Mouse (Mus musculus): ENCODE measurements at regions not wholly inside any gene's neighbourhood (a gene's known extent, or its start where the extent isn't known, plus 50 kb on each side); places are given as distances from the start of the nearest gene placed in this dataset.

- TF ChIP-seq CTCF (IDR thresholded peaks at IDR 0.05; ENCODE audit: borderline replicate concordance, control insufficient read depth, extremely low read depth, insufficient read depth, low read length, poor library complexity), result no peak
- TF ChIP-seq POLR2A (IDR thresholded peaks at IDR 0.05; ENCODE audit: control insufficient read depth, extremely low read depth, insufficient read depth, low read length, poor library complexity), result no peak
Measured at GRCm38 (mm10) chr16:92961361-92961760, 135.4 kb upstream of the Runx1 start.
